Mouse (Mus musculus) CD4-positive, CD25-positive, alpha-beta regulatory T cell, adult 9 weeks (primary cell): ENCODE measurements around the gene Nprl2. TPM values are rescaled to one million over a fixed set of nuclear protein-coding genes. Genes with fewer than 3 reads are reported as not detected.

Experiments used
- polyA plus RNA-seq: library from polyadenylated mRNA; unstranded; fragments of 100-300 nt; shearing (Covaris generic); gene quantifications from one replicate; pipeline ENCODE4 v1.2.1, GENCODE M21; 2017

The Nprl2 gene
- polyA plus RNA-seq: 69.6 TPM

DNA sequence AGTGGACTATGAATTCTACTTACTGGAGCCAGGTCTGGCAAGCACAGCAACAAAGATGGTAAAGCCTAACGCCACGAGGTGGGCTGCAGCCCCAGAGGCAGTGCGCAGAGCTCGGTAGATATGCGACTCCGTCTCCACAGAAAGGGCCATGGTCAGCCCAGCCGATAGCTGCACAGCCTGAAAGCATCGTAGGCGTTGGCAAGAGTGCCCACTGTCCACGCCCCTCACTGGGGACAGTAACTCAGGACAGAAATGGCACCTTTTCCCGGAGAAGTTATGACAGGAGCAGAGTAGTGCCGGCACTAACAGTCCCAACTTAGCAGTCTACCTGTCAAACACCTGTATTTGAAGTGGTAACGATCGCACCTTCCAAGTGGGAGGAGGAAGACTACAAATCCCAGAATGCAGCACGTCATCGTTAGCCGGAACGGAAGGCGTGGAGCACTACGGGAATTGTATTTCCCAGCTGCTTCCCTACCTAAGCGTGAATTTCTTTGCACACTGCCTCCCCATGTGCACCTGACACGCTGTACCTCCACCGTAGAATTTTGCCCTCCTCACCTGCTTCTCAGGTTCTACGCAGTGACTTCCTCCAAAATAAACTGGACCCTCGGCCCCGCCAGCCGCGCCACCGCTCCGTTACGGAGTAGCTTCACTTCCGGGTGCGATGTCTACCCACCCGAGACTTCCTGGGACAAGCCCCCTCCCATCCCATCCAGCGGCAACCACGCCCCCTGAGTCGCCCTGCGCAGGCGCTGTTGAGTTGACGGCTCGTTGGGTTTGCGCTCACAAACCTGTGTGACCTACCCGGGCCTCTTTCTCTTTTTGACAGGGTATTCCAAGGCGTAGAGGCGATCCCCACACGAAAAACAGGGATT is at the start of gene Nprl2, which contains the start of gene Cyb561d2:
Gene Nprl2, plus strand, starts transcription at position 753 of the 878 bp plus-strand sequence.
Gene Cyb561d2, minus strand, starts transcription at position 720 of the 878 bp plus-strand sequence.

DNA sequence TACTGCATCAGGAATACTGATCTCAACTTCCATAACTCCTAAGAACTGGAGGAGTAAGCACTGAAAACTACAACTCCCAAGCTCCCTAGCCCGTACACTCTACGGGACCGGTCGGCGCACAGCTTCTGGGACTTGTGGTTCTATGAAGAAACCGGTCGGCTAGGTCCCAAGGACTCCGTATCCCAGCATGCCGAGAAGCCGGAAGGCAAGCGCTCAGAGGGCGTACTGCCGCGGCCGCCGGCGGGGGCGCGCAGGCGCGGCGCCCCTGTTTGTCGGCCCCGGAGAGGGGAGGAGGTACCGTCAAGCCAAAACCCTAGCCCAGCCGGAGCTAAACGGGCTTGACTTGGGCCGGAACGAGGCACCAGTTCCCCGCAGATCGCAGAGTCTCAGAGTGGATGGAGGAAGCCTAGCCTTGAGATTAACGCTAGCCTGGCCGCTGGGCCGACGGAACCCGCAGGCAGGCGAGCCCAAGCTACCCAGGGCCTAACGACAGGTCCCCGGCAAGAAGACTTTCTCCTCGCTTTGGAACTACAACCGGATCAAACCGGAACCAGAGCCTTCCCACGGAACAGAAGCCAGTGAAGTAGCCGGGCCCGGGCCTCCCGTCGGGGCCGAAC is 8.1 kb upstream of the Nprl2 start, which contains the start of gene Tmem115:
Gene Tmem115, plus strand, starts transcription at position 155 of the 617 bp plus-strand sequence.

DNA sequence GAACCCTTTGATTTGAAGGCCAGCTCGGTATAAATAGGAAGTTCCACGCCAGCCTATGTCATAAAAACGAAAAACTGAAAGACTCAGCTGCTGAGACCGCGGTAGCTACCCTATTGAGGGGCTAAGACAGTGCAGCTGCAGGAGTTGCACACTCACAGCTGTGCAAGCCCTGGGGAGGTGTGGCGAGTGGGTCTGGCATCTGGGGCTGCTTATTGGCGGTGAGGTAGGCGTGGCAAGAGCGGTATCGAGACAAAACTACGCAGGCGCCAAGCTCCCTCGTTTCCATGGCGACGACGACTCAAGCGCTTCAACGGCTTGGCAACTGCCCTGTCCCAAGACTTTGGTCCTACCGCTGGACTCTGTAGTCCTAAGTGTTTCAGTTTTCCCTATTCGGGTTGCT is 5.0 kb downstream of the Nprl2 start, which contains the start of gene Zmynd10:
Gene Zmynd10, plus strand, starts transcription at position 273 of the 400 bp plus-strand sequence.

DNA sequence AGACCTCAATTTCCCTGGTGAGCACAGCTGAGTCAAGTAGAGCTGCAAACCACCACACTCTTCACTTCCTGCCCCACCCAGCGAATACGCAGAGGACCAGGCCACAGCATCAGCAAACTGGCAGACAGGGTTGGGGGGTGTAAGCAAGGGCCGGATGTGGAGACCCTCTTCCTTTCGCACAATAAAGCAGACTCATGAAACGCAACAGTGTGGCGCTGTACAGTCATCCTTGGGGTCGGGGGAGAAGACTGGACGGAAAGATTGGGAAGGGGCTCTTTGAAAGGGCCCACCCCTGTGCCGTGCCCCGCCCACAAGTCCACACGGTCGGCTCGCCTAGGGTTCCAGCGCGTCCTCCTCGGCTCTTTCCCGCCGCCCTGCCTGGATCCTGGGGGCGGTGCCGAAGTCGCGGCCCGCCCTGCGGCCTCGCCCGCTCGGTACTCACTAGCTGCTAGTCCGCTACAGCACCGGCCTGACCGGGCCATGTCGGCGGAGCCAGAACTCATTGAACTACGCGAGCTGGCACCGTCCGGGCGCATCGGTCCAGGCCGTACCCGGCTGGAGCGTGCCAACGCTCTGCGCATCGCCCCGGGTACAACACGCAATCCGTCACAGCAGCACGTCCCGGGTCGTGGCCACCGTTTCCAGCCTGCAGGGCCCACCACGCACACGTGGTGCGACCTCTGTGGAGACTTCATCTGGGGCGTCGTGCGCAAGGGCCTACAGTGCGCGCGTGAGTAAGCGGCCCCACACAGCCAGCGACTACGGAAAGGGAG is 9.3 kb downstream of the Nprl2 start, which contains the start of gene Rassf1:
Gene Rassf1, plus strand, starts transcription at position 439 of the 773 bp plus-strand sequence.

DNA sequence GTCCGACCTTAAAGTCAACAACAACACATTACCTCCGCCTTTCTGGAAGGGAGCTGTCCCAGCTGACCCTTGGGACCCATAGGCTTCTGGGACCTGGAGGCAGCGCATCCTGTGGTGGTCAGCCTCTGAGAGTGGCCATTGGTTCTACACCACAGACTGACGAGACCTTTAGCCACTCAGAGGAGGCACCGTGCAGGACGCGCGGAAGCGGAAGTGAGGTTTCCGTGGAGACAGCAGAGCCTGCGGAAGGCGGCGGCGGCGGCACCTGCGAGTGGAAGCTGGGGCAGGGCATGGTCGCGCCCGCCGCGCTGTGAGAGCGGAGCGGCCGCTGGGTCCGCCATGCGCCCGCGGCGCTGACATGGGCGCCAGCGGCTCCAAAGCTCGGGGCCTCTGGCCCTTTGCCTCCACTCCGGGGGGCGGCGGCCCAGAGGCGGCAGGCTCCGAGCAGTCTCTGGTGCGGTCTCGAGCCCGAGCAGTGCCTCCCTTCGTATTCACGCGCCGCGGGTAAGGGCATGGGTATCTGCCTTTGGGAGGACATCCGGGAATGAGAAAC is 21.1 kb downstream of the Nprl2 start, which contains the start of gene Tusc2:
Gene Tusc2, plus strand, starts transcription at position 227 of the 553 bp plus-strand sequence.

DNA sequence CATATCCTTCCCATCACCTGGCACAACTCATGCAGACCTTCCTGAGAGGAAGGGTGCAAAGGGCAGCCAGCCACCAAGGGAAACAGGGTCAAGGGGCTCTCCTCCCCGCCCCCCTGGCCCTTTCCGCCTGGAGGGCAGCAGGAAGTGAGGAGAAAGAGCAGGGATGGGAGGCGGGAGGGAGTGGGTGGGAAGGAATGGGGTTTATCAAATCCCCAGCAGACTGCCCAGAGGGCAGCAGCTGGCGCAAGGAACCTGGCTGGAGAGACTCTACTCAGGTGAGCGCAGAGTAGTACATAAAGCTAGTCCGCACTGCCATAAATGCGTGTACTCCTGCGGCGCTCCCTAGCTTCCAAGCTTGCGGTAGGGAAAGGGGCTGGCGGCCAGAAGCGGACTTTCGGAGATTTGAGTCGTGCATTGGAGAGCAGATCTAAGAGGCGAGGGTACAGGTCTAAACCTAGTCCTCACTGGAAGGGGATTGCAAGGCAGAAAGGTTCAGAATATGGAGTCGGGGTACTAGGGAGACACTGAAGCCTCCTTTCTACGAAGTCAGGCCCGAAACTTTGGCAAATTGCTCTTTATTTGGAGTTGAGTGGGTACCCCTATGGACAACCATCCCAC is 25.8 kb downstream of the Nprl2 start, which contains the start of gene Hyal2:
Gene Hyal2, plus strand, starts transcription at position 244 of the 618 bp plus-strand sequence.

DNA sequence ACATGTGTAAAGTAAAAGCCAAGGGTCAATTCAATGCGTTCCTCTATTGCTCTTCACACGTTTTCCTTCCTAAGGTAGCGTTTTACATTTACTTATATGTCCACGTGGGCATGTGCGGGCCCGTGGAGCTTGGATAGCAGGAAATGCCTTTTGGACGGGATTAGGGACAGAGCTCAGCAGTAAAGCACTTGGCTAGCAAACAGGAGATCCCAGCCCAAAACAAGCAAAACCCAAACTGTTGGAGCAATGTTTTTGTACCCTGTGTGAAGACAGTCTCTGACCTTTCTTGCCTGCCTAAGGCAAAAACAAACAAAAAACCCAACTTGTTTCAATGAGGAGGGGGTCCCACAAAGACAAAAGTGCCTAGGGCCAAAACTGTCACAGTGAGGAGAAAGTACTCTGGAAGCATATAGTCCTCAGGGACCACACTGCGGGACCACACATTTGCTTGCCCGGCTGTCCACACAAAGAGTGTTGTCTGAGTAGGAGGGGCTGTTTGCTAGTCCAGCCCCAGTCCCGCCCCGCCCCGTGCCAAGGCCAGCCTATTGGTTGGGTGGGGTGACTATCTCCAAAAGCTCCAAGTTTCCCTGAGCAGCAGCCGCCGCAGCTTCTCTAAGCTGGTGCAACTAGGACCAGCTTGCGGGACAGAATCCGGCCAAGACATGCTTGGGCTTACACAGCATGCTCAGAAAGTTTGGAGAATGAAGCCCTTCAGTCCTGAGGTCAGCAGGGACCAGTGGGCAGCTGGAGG is 34.5 kb downstream of the Nprl2 start, which contains the start of gene Hyal1:
Gene Hyal1, plus strand, starts transcription at position 571 of the 751 bp plus-strand sequence.

DNA sequence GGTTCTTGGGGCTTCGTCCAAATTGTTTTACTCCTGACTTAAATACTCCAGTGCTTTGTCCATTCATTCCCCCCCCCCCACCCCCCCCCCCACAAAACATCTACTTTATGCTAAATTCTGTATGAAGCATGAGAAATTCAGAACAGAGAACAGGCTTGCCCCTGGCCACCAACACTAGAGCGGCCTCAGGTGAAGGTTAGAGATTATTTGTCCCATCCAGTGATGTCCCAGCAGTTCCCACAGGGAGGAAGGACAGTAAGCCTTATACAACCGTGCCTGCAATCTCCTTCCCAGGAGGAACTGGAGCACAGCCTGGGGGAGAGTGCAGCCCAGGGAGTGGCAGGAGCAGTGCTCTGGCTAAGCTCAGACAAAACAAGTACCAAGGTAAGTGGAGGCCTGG is 36.6 kb downstream of the Nprl2 start, which contains the start of gene Naa80:
Gene Naa80, plus strand, starts transcription at position 301 of the 400 bp plus-strand sequence.

DNA sequence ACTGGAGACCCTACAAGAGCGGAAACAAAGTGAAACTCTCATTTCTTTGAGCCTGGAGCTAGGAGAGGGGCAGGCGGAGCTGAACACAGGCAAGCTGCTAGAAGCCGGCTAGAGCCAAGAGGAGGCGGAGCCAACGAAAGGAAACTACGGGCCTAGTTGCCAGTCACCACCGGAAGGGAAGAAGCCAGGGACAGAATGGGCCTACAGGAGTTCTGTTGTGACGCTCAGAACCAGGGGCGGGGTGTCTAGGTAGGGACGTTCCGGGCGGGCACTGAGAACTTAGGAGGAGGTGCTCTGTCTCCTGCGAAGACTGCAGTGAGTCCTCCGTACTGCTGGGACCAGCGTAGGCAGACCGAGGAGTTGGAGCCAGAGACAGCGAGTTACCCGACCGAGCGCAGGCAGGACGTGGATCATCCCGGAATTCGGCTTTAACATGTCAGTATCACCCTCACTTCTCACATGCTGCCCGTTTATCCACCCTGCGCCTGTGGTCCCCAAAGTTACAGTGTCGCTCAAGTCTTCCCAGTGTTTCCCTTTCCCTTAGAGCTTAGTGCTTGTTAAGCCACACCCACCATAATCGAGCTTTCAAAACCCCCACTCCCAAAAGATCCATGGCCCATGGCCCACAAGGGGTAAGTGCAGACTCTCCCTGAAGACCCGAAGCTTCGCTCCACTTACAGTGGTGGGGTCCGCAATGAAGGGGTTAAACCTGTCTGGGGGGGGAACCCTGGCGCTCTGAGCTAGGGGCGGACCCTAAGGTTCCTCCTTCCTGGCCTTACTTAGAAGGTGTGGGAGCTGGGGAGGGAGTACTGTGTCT is 38.7 kb downstream of the Nprl2 start, which contains the start of gene Hyal3:
Gene Hyal3, plus strand, starts transcription at position 318 of the 817 bp plus-strand sequence.

DNA sequence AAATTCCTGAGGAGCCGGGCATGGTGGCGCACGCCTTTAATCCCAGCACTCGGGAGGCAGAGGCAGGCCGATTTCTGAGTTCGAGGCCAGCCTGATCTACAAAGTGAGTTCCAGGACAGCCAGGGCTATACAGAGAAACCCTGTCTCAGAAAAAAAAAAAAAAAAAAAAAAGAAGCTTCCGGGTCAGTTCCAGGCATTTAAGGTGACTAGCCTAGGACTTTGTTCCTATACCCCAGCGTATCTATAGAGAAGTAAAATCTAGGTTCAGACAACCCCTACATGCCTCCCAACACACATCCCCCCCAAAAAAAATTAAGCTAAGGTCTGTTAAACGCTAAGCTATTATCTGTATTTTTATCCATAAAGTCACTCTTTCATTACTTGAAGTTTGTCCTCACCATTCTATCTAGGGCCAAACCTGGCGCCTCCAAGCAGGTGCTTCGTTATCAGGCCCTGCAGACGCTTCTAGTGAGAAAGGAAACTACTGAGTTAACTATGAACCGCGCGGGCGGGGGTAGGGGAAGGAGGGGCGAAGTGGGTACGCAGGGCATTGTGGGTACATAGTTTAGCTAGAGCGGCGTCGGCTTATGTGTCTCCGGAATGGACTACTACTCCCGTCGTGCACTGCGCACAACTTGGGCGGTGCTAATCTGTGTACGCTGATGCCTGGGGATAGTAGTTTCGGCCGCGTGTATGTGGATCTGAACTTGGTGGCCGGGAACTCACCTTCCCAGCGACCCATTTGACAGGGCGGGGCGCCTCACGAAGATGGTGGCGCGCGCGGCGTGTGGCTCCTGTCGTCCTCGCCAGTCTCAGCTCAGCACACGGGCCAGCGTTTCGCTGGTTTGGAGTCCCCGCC is 45.2 kb downstream of the Nprl2 start, which contains the start of gene Ifrd2:
Gene Ifrd2, plus strand, starts transcription at position 669 of the 859 bp plus-strand sequence.

Other genes starting within 250 kb of the Nprl2 start
- 235 TPM for gene Cish, start 246.2 kb upstream of the Nprl2 start, polyA plus RNA-seq
- gene Hemk1, start 203.9 kb upstream of the Nprl2 start, polyA plus RNA-seq: 31.5 TPM
- gene 6430571L13Rik, start 201.6 kb upstream of the Nprl2 start, polyA plus RNA-seq: 3.0 TPM
- gene Cacna2d2, start 142.6 kb upstream of the Nprl2 start, polyA plus RNA-seq: 0.98 TPM
- gene Tmem115, start 8.3 kb upstream of the Nprl2 start, polyA plus RNA-seq: 62.1 TPM
- gene Cyb561d2, start within 50 bp of the Nprl2 start, polyA plus RNA-seq: 79.9 TPM
- 2.7 TPM for gene Zmynd10, start 5.1 kb downstream of the Nprl2 start, polyA plus RNA-seq
- 75.7 TPM for gene Rassf1, start 9.3 kb downstream of the Nprl2 start, polyA plus RNA-seq
- gene Tusc2, start 21.0 kb downstream of the Nprl2 start, polyA plus RNA-seq: 7.4 TPM
- 17.9 TPM for gene Hyal2, start 25.7 kb downstream of the Nprl2 start, polyA plus RNA-seq
- 8.2 TPM for gene Hyal1, start 34.7 kb downstream of the Nprl2 start, polyA plus RNA-seq
- 28.2 TPM for gene Naa80, start 36.7 kb downstream of the Nprl2 start, polyA plus RNA-seq
- 0.53 TPM for gene Hyal3, start 38.6 kb downstream of the Nprl2 start, polyA plus RNA-seq
- 35.1 TPM for gene Ifrd2, start 45.4 kb downstream of the Nprl2 start, polyA plus RNA-seq
- gene Sema3b, start 67.0 kb downstream of the Nprl2 start, polyA plus RNA-seq: not detected
- 182 TPM for gene Gnai2, start 93.1 kb downstream of the Nprl2 start, polyA plus RNA-seq
- not detected for gene Slc38a3, start 127.3 kb downstream of the Nprl2 start, polyA plus RNA-seq
- not detected for gene Gnat1, start 137.5 kb downstream of the Nprl2 start, polyA plus RNA-seq
- not detected for gene Sema3f, start 168.2 kb downstream of the Nprl2 start, polyA plus RNA-seq
- gene Rbm5, start 228.8 kb downstream of the Nprl2 start, polyA plus RNA-seq: 336 TPM